Mouse (Mus musculus): ENCODE results near the gene Smok3a. TPM values are rescaled to one million over a fixed set of nuclear protein-coding genes. Genes with fewer than 3 reads are reported as not detected.

Smok3a gene
- polyA plus RNA-seq (2014; fragmentation: Illumina TruSeq; extraction: RNeasy Lipid Tissue Mini Kit (QIAGEN cat#74804); ENCODE audit: low replicate concordance) = not detected

DNA sequence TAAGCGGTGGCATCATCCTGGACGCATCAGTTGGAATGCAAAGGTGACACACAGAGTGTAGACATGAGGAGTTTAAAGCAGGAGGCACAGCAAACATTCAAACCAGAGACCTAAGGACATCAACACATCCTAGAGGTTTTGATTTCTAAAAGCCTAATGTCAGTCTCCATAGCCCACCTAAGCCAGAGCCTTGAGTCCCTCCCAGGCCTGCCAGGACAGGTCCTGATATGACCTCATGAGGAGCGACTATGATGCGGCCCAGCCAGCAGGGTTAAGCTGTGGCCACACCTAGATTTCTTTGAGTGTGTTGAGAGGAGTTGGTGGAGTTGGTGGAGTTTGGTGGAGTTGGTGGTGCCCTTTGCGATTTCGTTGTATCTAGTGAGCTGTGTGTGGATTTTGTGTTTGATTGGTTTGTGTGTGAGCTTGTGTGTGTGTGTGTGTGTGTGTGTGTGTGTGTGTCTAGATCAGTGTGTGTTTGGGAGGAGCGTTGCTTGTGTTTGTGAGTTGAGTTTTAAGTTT lies at the start of gene Smok3a, which contains the start of gene Smok3b:
Gene Smok3a, plus strand, starts transcription at position 301 of the 519 bp plus-strand sequence.
Gene Smok3b, plus strand, starts transcription at position 469 of the 519 bp plus-strand sequence.

DNA sequence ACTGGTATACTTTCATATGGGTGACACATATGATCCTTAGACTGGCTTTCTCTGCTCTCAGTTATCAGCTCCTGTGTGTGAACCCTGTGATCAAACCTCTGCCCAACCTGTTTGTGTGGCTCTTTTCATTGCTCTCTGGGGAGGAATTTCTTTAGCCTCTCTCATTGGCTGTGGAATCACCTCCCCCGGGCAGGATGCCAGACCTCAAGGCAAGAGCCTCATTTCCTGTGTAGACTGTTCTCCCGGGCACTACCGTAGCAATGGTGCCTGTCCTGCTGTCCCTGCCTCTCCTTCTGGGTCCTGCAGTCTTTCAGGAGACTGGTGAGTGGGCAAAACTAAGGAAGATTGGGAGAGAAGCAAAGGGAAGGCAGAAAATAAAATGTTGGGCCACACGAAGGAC lies 39.8 kb upstream of the Smok3a start, which contains the start of gene Azgp1:
Gene Azgp1, plus strand, starts transcription at position 221 of the 400 bp plus-strand sequence.

DNA sequence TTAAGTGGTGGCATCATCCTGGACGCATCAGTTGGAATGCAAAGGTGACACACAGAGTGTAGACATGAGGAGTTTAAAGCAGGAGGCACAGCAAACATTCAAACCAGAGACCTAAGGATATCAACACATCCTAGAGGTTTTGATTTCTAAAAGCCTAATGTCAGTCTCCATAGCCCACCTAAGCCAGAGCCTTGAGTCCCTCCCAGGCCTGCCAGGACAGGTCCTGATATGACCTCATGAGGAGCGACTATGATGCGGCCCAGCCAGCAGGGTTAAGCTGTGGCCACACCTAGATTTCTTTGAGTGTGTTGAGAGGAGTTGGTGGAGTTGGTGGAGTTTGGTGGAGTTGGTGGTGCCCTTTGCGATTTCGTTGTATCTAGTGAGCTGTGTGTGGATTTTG lies 31.8 kb downstream of the Smok3a start, which contains the start of gene Smok3c:
Gene Smok3c, plus strand, starts transcription at position 301 of the 400 bp plus-strand sequence.

Other genes with a start within 250 kb of the Smok3a start
- gene Ppp1r35, start 242.4 kb upstream of the Smok3a start, polyA plus RNA-seq (2014; fragmentation: Illumina TruSeq; extraction: RNeasy Lipid Tissue Mini Kit (QIAGEN cat#74804); ENCODE audit: low replicate concordance) = not detected
- gene Mepce, start 233.6 kb upstream of the Smok3a start, polyA plus RNA-seq (2014; fragmentation: Illumina TruSeq; extraction: RNeasy Lipid Tissue Mini Kit (QIAGEN cat#74804); ENCODE audit: low replicate concordance) = 6.3 TPM
- gene Zcwpw1, start 233.5 kb upstream of the Smok3a start, polyA plus RNA-seq (2014; fragmentation: Illumina TruSeq; extraction: RNeasy Lipid Tissue Mini Kit (QIAGEN cat#74804); ENCODE audit: low replicate concordance) = 2.7 TPM
- gene Pilra, start 185.0 kb upstream of the Smok3a start, polyA plus RNA-seq (2014; fragmentation: Illumina TruSeq; extraction: RNeasy Lipid Tissue Mini Kit (QIAGEN cat#74804); ENCODE audit: low replicate concordance) = 4.7 TPM
- 8.6 TPM for gene Pilrb1, start 163.2 kb upstream of the Smok3a start, polyA plus RNA-seq (2014; fragmentation: Illumina TruSeq; extraction: RNeasy Lipid Tissue Mini Kit (QIAGEN cat#74804); ENCODE audit: low replicate concordance)
- gene Pilrb2, start 149.4 kb upstream of the Smok3a start, polyA plus RNA-seq (2014; fragmentation: Illumina TruSeq; extraction: RNeasy Lipid Tissue Mini Kit (QIAGEN cat#74804); ENCODE audit: low replicate concordance) = 6.1 TPM
- 3,790 TPM for gene Cyp3a13, start 99.6 kb upstream of the Smok3a start, polyA plus RNA-seq (2014; fragmentation: Illumina TruSeq; extraction: RNeasy Lipid Tissue Mini Kit (QIAGEN cat#74804); ENCODE audit: low replicate concordance)
- 0.45 TPM for gene Gjc3, start 58.2 kb upstream of the Smok3a start, polyA plus RNA-seq (2014; fragmentation: Illumina TruSeq; extraction: RNeasy Lipid Tissue Mini Kit (QIAGEN cat#74804); ENCODE audit: low replicate concordance)
- gene Azgp1, start 39.7 kb upstream of the Smok3a start, polyA plus RNA-seq (2014; fragmentation: Illumina TruSeq; extraction: RNeasy Lipid Tissue Mini Kit (QIAGEN cat#74804); ENCODE audit: low replicate concordance) = 0.37 TPM
- not detected for gene Smok3b, start 168 bp downstream of the Smok3a start, polyA plus RNA-seq (2014; fragmentation: Illumina TruSeq; extraction: RNeasy Lipid Tissue Mini Kit (QIAGEN cat#74804); ENCODE audit: low replicate concordance)
- gene Smok3c, start 31.9 kb downstream of the Smok3a start, polyA plus RNA-seq (2014; fragmentation: Illumina TruSeq; extraction: RNeasy Lipid Tissue Mini Kit (QIAGEN cat#74804); ENCODE audit: low replicate concordance) = not detected
- gene Zkscan1, start 63.8 kb downstream of the Smok3a start, polyA plus RNA-seq (2014; fragmentation: Illumina TruSeq; extraction: RNeasy Lipid Tissue Mini Kit (QIAGEN cat#74804); ENCODE audit: low replicate concordance) = 27.6 TPM
- gene Zscan21, start 95.6 kb downstream of the Smok3a start, polyA plus RNA-seq (2014; fragmentation: Illumina TruSeq; extraction: RNeasy Lipid Tissue Mini Kit (QIAGEN cat#74804); ENCODE audit: low replicate concordance) = 7.8 TPM
- gene Zfp113, start 134.5 kb downstream of the Smok3a start, polyA plus RNA-seq (2014; fragmentation: Illumina TruSeq; extraction: RNeasy Lipid Tissue Mini Kit (QIAGEN cat#74804); ENCODE audit: low replicate concordance) = 8.9 TPM
- gene Cops6, start 139.8 kb downstream of the Smok3a start, polyA plus RNA-seq (2014; fragmentation: Illumina TruSeq; extraction: RNeasy Lipid Tissue Mini Kit (QIAGEN cat#74804); ENCODE audit: low replicate concordance) = 35.3 TPM
- 4.4 TPM for gene Ap4m1, start 150.7 kb downstream of the Smok3a start, polyA plus RNA-seq (2014; fragmentation: Illumina TruSeq; extraction: RNeasy Lipid Tissue Mini Kit (QIAGEN cat#74804); ENCODE audit: low replicate concordance)
- 7.4 TPM for gene Mcm7, start 151.2 kb downstream of the Smok3a start, polyA plus RNA-seq (2014; fragmentation: Illumina TruSeq; extraction: RNeasy Lipid Tissue Mini Kit (QIAGEN cat#74804); ENCODE audit: low replicate concordance)
- 2.5 TPM for gene Taf6, start 166.2 kb downstream of the Smok3a start, polyA plus RNA-seq (2014; fragmentation: Illumina TruSeq; extraction: RNeasy Lipid Tissue Mini Kit (QIAGEN cat#74804); ENCODE audit: low replicate concordance)
- 6.1 TPM for gene Cnpy4, start 166.2 kb downstream of the Smok3a start, polyA plus RNA-seq (2014; fragmentation: Illumina TruSeq; extraction: RNeasy Lipid Tissue Mini Kit (QIAGEN cat#74804); ENCODE audit: low replicate concordance)
- gene Mblac1, start 173.1 kb downstream of the Smok3a start, polyA plus RNA-seq (2014; fragmentation: Illumina TruSeq; extraction: RNeasy Lipid Tissue Mini Kit (QIAGEN cat#74804); ENCODE audit: low replicate concordance) = 0.33 TPM
- 0.30 TPM for gene Nxpe5, start 204.6 kb downstream of the Smok3a start, polyA plus RNA-seq (2014; fragmentation: Illumina TruSeq; extraction: RNeasy Lipid Tissue Mini Kit (QIAGEN cat#74804); ENCODE audit: low replicate concordance)
- gene Lamtor4, start 234.2 kb downstream of the Smok3a start, polyA plus RNA-seq (2014; fragmentation: Illumina TruSeq; extraction: RNeasy Lipid Tissue Mini Kit (QIAGEN cat#74804); ENCODE audit: low replicate concordance) = 0.71 TPM
- gene BC037034, start 242.8 kb downstream of the Smok3a start, polyA plus RNA-seq (2014; fragmentation: Illumina TruSeq; extraction: RNeasy Lipid Tissue Mini Kit (QIAGEN cat#74804); ENCODE audit: low replicate concordance) = 1.8 TPM